Mouse (Mus musculus): Measurements from ENCODE around the gene Zbtb49. TPM values are rescaled to one million over a fixed set of nuclear protein-coding genes. Genes with fewer than 3 reads are reported as not detected.

Zbtb49 gene
- polyA plus RNA-seq, 1 experiment from 2014 or later = 26.8 TPM

GRCm38 (mm10) chr5:38152201-38153108 lies 67.8 kb downstream of the Zbtb49 start:
- Histone ChIP-seq H3K4me3 (no peak overlapping the region), H3K9ac (replicated peaks) (no peak overlapping the region), H3K4me2 (replicated peaks) (peak overlapping the region; percentile 13; the same call in 1 of the 2 replicates), H3K27ac (replicated peaks) (no peak overlapping the region), H3K9me3 (no peaks in the 10 kb centered on the region), H3K4me1 (peaks cover 59% of the 10 kb centered on the region), H3K27me3 (no peaks in the 10 kb centered on the region), H3K36me3 (peaks cover 96% of the 10 kb centered on the region)
- 91% methylated on average over 10 of the region's 10 CpGs for WGBS
- no peak for ATAC-seq (ENCODE audit: low FRiP score, low read depth)

- Histone ChIP-seq H3K4me1 (peaks cover 47% of the 10 kb centered on the region), H3K9ac (replicated peaks) (no peak overlapping the region), H3K9me3 (no peaks in the 10 kb centered on the region), H3K36me3 (peaks cover 96% of the 10 kb centered on the region), H3K27ac (replicated peaks) (no peak overlapping the region), H3K4me2 (replicated peaks) (peak overlapping the region; percentile 13), H3K27me3 (no peaks in the 10 kb centered on the region), H3K4me3 (no peak overlapping the region)
- ATAC-seq (ENCODE audit: low FRiP score, low read depth) = no peak
- WGBS = 49% methylated on average over 3 of the region's 3 CpGs
Measured at GRCm38 (mm10) chr5:38151264-38151663, 69.0 kb downstream of the Zbtb49 start.

- no peak overlapping the region for H3K9ac ChIP-seq (replicated peaks)
- H3K4me3 ChIP-seq = no peak overlapping the region
- H3K36me3 ChIP-seq = peaks cover 94% of the 10 kb centered on the region
- no peak for ATAC-seq (ENCODE audit: low FRiP score, low read depth)
- WGBS = 95% methylated on average over 6 of the region's 6 CpGs
- peaks cover 7% of the 10 kb centered on the region; the same call in 1 of the 2 replicates for H3K4me1 ChIP-seq
- no peaks in the 10 kb centered on the region for H3K27me3 ChIP-seq
- no peak overlapping the region for H3K4me2 ChIP-seq (replicated peaks)
- no peaks in the 10 kb centered on the region for H3K9me3 ChIP-seq
- H3K27ac ChIP-seq (replicated peaks) = no peak overlapping the region
Measured at GRCm38 (mm10) chr5:38146524-38146923, 73.7 kb downstream of the Zbtb49 start.

GRCm38 (mm10) chr5:38140893-38141292 lies 79.4 kb downstream of the Zbtb49 start:
- Histone ChIP-seq H3K4me3 (no peak overlapping the region), H3K36me3 (peaks cover 96% of the 10 kb centered on the region), H3K9me3 (no peaks in the 10 kb centered on the region), H3K9ac (replicated peaks) (no peak overlapping the region), H3K4me1 (no peaks in the 10 kb centered on the region), H3K27me3 (no peaks in the 10 kb centered on the region), H3K27ac (replicated peaks) (no peak overlapping the region), H3K4me2 (replicated peaks) (no peak overlapping the region)
- ATAC-seq (ENCODE audit: low FRiP score, low read depth) = no peak
- WGBS = 92% methylated on average over 6 of the region's 6 CpGs

Other genes with a start within 250 kb of the Zbtb49 start
- 42.1 and 42.5 TPM in 2 replicates for gene Stx18, start 181.7 kb downstream of the Zbtb49 start, polyA plus RNA-seq (2016; fragmentation: Nextera tagmentation; extraction: Ambion mirVana)
- gene Nsg1, start 60.5 kb downstream of the Zbtb49 start, polyA plus RNA-seq (2016; fragmentation: Nextera tagmentation; extraction: Ambion mirVana) = 369 and 382 TPM in 2 replicates
- gene Lyar, start within 50 bp of the Zbtb49 start, polyA plus RNA-seq (2016; fragmentation: Nextera tagmentation; extraction: Ambion mirVana) = 100 and 113 TPM in 2 replicates
- gene Tmem128, start 39.7 kb upstream of the Zbtb49 start, polyA plus RNA-seq (2016; fragmentation: Nextera tagmentation; extraction: Ambion mirVana) = 88.3 and 100 TPM in 2 replicates
- gene Otop1, start 55.5 kb upstream of the Zbtb49 start, polyA plus RNA-seq (2016; fragmentation: Nextera tagmentation; extraction: Ambion mirVana) = not detected in 2 replicates
- 0.13 and 0.18 TPM in 2 replicates for gene Drd5, start 98.9 kb upstream of the Zbtb49 start, polyA plus RNA-seq (2016; fragmentation: Nextera tagmentation; extraction: Ambion mirVana)